Mouse (Mus musculus): ENCODE measurements around the gene Slc46a1.

Slc46a1 gene

DNA sequence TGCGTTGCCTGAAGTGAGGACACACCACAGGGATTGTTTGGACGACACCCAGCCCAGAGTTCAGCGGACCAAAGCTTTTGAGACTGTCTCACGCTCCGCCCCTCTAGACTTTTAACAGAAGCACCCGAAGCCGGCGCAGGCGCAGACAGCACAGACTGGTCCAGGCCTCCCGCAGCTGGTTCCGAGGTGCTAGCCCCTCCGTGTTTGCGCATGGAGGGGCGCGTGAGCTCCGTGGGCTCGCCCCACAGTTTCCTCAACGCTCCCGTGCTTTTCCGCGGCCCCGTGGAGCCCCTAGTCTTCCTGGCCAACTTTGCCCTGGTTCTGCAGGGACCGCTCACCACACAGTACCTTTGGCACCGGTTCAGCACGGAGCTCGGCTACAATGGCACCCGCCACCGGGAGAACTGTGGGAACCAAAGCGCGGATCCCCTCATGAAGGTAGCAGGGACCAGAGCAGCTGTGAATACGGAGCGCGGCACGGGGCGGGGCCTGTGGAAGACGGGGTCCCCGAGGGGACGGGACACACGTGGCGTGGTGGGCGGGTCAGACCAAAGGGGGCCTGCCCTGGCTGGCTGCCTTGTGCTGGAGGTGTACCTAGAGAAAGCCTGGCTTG lies at the start of gene Slc46a1:
Gene Slc46a1 (plus strand): TSS at position 130 of the 613 bp plus-strand sequence.
- DNase-seq, result peak; percentile 58 to 65

DNA sequence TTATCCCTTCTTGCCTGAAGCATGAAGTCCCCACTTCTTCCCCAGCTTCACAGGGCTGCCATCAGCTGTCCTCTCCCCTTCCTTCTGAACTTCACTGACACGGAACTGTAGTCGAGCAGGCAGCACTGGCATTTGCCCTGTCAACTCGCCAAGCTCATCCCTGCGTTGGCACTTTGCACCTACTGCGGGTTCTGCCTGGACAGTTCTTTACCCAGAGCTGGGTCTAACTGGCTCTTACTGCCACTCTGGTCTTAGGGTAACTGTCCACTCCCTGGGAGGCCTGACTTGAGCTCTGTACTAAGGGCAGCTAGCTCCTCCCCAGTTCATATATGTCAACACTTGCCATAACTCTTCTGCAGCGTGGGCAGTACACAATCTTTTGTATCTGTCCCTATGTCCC lies 48.6 kb upstream of the Slc46a1 start:
- no peak for DNase-seq

DNA sequence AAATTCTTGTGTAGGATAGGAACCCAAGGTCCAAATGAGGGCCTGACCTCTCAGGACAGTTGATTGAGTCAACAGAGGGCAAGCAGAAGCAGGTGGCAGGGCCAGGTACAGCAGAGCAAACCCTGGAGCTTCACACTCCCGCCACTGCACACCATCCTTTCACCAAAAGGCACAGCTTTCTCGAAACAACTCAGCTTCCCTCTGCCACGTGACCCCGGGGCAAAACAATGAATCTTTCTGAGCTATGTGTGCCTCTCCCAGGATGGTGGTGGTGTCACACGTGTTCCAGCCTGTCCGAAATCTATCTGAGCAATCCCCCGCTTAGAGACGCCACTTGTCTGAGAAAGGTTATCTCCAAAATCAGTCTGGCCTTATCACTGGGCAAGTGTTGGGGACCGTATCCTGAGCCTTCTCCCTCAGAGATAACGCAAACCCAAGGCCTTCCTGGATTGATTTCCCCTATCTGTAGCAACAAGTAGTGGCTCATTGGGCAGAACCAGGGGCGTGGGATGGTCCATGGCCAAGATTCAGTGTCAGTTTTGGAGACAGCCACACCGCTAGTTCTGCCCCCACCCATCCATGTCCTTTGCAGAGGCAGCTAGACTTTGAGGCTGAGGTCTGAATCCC lies 45.1 kb upstream of the Slc46a1 start:
- no peak for DNase-seq

DNA sequence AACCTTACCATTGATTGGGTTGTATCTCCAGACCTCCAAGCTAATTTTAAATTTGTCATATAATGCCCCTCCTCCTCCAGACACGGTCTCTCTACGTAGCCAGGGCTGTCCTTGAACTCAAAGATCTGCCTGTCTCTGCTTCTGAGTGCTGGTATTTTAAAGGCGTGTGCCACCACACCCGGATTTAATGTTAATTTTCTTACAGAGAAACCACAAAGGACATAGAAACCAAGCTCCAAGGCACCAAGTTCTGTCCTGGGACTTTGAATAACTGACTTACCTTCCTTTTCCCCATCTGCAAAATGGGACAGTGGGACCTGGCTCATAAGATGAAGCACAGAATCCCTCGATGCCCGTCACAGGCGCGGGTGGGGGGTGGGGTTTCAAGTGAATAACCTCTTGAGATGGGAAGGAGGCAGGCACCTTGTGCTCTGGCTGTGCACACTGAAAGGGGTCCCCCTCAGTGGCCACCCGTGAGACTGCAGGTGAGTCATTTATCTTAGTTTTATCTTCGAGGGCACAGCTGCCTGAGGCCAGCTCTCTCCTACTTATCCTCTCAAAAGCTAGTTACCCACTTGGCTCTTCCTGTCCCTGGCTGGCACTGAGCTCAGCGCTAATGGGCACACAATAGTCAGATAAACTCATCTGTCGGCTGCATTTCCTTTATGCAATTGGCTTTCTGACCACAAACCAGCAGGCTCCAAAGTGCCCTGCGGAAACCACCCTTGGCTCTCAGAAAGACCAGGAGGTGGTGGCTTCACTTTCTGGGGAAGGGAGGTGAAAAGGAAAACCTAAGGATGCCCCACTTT lies 44.1 kb upstream of the Slc46a1 start:
- no peak for DNase-seq

DNA sequence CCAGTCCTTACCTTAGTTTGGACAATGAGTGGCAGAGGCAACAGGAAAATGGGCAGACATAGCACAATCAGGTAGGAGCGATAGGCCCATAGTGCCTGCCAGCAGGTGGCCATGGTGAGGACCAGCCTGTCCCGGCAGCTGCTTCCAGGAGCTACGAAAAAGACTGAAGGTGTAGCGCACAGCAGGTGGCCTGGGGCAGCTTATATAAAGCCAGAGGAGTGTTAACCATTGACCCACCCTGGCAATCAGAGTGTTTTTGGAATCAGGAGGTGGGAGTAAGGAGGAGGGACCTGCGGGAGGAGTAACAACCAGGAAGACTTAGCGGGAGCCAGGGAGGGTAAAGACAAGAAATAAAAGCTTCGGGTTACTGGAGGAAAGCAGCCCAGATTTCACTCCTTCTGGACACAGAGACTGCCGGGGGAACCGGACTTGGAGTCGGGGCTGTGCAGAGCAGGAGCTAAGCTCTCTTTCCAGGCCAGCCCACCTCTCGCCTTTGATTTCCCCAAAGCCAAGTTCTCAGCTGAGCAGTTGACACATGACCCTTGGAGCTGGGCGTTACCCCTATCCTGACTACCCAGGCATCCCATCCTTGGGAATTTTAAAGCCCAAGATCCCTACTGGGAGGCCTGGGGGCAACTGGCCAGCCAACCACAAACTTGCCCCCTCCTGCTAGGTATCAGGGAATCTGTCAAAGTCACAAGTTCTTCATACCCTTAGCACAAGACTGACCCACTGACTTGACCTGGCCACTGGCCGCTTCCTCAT lies 43.3 kb upstream of the Slc46a1 start, which contains the start of gene Slc13a2:
Gene Slc13a2 (minus strand): TSS at position 163 of the 765 bp plus-strand sequence.
- no peak for DNase-seq

DNA sequence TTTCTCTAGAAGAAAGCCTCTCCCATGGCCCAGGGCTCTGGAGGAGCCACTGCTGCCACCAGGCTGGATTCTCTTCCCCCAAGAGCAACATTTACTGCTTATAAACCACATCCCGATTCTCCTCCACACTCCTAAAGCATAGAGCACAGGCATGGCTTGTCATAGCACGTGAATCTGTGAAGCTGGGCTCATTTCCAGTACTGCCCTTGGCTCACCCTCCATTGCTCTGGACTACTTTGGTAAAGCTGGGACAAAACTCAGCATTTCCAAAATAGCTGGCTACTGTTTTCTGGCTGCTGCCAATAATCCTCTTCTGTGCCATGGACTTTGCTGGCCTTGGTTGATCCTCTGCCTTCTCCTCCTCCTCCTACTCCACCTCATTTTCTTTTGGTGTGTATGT lies 41.1 kb upstream of the Slc46a1 start:
- no peak for DNase-seq

DNA sequence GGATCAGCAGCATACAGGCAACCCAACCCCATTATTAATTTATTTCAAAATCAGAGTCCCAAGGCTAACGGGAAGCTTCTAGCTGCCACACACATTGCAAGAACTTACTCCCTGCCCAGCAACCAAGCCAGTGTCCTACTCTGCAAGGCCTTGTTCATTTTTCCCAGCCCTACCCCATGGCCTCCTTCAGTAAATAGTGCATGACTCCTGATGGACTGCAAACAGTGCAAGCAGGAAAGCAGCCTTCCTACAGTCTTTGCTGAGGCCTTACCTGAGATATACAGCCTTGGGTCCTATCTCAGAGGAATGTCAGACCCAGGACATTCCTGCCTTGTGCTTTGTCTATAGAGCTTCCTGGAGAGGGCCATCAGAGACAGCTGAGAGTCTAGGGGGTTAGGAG lies 39.9 kb upstream of the Slc46a1 start:
- DNase-seq, result no peak

DNA sequence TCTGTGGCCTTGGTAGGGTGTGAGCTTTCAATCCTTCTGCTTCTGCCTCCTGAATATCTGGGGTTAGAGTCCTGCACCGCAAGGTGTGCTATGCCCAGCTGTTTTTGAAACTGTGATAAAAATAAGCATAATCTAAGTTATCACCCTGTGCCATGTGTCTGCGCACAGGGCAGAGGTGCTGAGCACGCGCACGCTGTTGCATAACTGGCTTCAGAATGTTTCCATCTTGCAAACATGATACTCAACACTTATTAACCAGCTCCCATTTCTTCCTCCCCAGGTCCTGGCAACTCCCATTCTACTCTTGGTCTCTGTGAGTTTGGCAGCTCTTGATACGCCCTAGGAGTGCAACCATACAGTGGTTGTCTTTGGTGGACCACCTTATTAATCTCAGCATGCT lies 37.8 kb upstream of the Slc46a1 start:
- no peak for DNase-seq

DNA sequence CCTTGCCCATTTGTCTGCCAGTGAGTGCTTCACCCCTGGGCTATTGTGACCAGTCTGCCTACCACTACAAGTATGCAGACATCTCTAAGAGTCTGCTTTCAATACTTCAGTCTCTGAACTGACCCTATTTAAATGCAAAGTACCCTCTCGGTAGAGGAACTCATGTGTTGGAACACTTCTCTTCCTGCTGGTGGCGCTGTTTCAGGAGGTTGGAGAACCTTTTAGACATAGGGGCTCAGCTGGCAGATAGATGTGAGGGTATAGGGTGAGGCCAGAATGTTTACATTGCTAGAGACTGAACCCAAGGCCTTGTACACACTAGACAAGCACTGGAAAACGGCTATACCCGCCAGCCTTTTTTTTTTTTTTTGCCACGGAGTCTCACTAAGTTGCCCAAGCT lies 37.2 kb upstream of the Slc46a1 start:
- no peak for DNase-seq

DNA sequence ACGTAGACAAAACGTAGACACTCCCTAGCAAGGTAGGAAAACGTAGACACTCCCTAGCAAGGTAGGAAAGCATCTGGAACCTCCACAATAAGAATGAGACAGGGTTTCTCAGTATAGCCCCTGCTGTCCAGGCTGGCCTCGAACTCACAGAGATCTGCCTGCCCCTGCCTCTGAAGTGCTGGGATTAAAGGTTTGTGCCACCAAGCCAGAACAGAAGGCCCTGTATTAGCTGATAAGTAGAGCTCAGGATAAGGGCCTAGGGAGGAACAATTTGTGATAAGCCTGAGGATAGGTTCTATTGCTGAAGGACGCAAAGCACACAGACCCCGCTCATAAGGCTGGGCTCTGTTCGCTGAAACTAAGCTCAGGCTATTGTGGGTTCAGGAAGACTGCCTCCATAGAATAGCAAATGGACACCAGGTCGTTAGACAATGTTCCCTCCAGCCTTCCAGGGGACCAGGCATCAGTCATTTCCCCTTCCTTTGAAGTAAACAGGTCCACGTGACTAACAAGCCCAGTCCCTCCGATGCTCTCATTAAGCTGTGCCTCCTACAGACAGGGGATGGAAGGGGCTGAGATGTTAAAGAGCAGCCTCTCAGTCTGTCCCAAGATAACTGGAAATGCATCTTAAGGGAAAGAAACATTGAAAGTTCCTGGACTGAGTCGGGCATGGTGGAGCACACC lies 35.2 kb upstream of the Slc46a1 start:
- DNase-seq, result no peak

DNA sequence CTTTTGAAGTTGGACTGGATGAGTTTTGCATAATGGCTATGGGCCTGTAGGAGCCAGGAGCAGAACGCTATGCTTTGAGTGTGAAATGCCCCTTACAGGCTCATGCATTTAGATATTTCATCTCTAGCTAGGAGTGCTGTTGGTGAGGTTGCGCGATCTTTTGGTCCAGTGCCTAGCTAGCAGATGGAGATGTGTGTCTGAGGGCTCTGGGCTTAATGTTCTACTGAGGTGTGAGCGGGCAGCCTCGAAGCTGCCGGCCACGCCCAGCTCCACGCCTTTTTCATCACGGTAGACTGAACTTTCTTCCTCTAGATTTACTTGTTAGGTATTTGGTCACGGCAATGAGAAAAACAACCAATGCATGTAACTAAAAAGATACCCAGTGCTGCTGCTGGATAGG lies 34.3 kb upstream of the Slc46a1 start:
- DNase-seq, result no peak

DNA sequence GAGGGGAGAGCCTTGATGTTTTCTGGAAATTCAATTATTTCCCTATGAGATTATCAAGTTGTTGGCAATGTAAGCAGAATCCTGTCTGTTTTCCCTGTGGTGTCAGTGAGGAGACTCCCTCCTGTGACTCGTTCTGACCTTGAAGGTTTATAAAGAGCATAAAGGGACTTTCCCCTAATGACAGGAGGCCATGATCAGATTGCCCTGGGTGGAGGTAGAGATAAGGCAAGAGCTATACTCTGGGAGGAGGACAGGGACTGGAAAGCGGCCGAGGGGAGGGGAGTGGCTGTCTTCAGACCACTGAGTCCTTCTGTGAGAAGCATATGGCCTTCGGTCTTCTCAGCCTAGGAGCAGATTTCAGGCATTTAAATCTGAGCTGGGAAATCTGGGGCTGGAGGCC lies 31.4 kb upstream of the Slc46a1 start:
- no peak for DNase-seq

DNA sequence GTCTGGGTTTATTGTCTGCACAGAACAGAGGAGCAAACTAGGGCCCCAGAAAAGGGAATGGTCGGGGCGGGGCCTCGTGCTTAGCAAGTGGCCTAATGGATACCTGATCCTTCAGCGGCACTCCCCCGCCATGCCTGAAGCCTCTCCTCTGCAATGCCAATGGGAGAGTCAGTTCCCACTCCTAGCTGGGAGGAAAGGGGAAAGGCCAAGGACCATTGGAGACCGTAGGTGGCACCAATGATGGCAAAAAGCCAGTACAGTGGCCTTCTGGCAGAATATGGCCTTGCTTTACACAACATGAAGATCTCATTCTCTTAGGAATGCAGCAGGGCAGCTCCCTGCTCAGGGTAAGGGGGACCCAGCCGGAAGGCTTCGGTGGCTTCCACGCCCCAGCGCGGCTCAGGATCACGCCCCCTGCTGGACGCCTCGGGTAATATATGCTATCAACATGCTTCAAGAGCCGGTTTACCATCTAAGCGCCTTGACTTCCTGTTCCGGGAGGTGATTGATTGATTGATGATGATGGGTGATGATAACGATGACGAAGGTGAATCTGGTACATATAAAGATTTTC lies 29.6 kb upstream of the Slc46a1 start:
- DNase-seq, result peak in 1 of 2 experiments; percentile 20

DNA sequence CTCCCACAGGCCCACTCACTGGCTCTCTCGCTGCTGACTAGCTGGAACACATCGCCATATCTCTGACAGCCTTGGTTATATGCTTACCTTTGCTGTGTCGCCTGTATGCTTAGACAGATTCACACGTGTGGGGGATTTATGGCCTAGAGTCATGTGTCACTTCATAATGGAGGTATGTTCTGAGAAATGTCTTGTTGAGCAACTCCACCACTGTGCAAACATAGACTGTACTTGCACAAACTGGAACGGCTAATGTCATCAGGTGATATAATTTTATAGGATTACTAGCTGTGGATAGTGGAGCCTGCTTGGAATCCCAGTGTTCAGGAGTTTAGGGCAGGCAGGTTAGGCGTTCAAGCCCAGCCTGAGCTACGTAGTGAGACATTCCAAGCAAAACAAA lies 28.3 kb upstream of the Slc46a1 start:
- DNase-seq, result no peak

DNA sequence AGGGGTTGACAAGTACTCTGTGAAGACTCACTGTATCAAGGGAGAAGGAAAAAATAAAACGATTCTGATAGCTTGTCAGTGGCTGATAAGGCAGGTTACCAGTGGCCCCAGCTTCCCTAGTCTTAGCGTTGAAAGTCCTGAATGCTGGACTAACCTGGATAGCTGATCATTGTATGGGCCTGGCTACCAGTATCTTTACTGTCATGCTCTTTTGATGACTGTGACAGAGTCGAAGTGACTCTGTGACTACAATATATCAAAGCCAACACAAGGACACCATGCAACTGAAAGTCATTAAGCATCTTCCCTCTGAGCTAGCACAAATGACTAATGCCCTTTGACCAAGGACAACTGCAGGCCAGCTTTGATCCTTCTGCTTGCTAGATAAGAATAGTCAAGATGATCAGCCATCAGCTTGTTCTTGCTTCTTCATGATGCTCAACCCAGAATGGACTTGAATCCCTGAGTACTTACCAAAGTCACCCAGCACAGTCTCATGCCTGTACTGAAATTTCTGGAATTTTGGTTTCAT lies 27.0 kb upstream of the Slc46a1 start:
- no peak for DNase-seq

DNA sequence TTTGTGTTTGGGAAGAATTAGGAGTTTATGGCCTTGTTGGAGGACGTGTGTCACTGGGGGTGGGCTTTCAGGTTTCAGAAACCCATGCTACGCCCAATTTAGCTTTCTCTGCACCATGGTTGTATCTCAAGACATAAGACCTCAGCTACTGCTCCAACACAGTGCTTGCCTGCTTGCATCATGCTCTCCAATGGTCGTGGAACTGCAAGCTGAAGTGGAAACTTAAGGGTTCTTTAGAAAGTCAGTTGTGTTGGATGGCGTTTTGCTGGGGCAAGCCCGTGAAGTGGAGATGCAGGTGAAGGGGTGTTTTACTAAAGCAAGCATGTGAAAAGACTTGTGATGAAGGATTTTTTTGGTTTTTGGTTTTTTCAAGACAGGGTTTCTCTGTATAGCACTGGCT lies 22.4 kb upstream of the Slc46a1 start:
- no peak for DNase-seq

DNA sequence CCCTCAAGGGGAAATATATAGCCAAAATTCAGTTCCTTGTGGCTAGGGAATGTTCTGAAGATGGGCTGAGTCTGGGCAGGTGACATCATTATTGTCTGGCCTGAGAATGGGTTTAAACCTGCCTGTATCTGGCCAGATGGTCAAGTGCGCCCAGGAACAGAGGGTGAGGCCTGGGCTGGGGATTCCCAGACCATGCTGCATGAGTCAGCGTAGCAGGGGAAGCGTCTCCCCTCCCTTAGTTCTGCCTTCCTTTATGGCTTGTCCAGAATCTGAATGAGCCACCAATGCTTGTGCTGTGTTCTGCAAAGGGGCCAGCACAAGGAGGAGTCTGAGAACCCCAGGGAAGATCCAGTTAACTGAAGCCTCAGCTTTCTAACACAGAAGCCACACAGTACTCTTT lies 18.3 kb upstream of the Slc46a1 start:
- DNase-seq, result no peak

DNA sequence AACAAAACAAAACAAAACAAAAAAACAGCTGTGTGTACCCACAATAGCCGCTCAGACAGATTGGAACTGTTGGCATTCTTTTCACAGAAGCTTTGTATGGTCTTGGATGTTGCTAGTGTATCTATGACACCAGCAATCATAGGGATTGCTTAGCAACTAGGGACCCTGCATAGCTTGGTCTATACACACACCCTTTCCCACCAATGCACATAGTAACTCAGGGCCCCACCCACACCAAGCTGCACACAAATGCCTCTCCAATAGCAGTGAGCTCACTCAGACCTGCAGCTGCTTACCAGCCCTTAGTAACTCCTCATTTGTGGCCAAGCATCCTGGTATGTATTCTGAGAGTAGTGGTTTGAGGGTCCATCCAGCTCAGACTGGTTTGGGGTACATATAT lies 17.3 kb upstream of the Slc46a1 start:
- no peak for DNase-seq

DNA sequence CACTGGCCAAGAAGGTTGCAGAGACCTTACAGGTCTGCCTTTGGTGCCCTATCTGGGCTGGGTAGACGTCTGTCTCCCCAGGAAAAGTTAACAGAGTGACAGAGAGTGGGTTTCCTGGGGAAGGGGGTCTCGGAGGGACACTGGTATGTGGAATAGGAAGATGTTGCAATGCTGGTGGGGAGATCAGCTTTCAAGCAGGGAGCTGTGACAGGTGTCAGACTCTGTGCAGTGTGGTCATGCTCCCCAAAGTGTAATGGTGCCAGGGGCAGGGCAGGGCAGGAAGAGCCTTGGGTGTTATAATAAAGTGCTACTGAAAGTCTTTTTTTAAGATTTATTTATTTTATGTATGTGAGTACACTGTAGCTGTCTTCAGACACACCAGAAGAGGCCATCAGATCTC lies 15.2 kb upstream of the Slc46a1 start:
- DNase-seq, result no peak

DNA sequence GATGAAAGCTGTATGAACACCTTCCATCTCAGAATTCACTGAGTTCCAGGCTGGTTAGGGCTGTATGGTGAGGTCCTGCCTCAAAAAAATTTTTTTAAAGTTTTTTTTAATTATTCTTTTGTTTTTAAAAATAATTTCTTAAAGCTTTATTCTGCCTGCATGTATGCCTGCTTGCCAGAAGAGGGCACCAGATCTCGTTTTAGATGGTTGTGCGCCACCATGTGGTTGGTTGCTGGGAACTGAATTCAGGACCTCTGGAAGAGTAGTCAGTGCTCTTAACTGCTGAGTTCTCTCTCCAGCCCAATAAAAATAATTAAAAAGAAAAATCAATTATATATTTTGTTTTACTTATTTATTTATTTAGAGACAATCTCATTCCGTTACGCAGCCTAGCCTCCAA lies 11.8 kb upstream of the Slc46a1 start:
- peak in 1 of 2 experiments; percentile 26 for DNase-seq

DNA sequence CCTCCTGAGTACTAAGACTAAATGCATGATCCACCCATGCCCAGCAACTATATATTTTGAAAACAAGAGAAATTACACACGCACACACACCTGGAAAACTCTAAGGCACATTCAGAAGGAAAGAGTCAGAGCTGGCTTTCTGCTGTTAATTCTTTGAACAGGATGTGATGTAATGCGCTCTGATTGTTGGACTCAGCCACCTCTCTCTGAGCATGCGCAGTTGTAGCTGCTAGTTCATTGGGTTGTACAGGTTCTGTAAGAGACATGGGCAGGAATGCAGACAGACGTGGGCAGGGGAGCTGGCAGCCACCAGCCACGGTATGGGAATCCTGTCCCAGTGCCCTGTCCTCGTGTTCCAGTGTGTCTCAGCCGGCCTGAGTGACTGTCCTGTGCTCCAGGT lies 11.2 kb upstream of the Slc46a1 start:
- no peak for DNase-seq

DNA sequence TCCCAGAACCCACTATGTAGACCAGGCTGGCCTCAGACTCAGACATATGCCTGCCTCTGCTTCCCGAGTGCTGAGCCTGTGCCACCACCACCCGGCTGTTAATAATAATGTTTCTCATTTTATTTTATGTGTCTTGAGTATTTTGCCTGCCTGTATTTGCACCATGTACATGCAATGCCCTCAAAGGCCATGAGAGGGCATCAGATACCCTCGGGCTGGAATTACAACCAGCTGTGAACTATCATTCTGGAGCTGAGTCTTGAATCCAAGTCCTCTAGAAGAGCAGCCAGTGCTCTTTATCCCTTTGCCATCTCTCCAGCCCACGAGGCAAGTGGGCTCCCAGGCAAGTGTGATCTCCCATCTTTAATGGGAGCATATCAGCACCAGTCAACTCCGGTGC lies 10.2 kb upstream of the Slc46a1 start:
- DNase-seq, result no peak
